Mouse (Mus musculus) left cerebral cortex, adult 6 months (tissue): ENCODE results near the gene Sox12. TPM values are rescaled to one million over a fixed set of nuclear protein-coding genes. Genes with fewer than 3 reads are reported as not detected.

Source experiments
- long read RNA-seq, 2 experiments: library from polyadenylated mRNA; unstranded; transcript quantifications; one replicate each; pipeline ENCODE4 v2.0.0; 2019 to 2020
- polyA plus RNA-seq: library from polyadenylated mRNA; unstranded; fragments of <200 nt; fragmentation: Nextera tagmentation; gene quantifications from 2 replicates; pipeline ENCODE4 v1.2.3, GENCODE M21; 2021

The Sox12 gene
- polyA plus RNA-seq, result 1.3 and 1.6 TPM in 2 replicates
- long read RNA-seq, experiment 1, full-length matches to known transcripts, result 14 of 14 reads
- long read RNA-seq, experiment 1, partial matches to known transcripts, result 0 of 14 reads
- long read RNA-seq, experiment 1, other reads (novel, unspliced or antisense), result 0 of 14 reads
- long read RNA-seq, experiment 2, full-length matches to known transcripts, result 5 of 5 reads
- long read RNA-seq, experiment 2, partial matches to known transcripts, result 0 of 5 reads
- long read RNA-seq, experiment 2, other reads (novel, unspliced or antisense), result 0 of 5 reads

DNA sequence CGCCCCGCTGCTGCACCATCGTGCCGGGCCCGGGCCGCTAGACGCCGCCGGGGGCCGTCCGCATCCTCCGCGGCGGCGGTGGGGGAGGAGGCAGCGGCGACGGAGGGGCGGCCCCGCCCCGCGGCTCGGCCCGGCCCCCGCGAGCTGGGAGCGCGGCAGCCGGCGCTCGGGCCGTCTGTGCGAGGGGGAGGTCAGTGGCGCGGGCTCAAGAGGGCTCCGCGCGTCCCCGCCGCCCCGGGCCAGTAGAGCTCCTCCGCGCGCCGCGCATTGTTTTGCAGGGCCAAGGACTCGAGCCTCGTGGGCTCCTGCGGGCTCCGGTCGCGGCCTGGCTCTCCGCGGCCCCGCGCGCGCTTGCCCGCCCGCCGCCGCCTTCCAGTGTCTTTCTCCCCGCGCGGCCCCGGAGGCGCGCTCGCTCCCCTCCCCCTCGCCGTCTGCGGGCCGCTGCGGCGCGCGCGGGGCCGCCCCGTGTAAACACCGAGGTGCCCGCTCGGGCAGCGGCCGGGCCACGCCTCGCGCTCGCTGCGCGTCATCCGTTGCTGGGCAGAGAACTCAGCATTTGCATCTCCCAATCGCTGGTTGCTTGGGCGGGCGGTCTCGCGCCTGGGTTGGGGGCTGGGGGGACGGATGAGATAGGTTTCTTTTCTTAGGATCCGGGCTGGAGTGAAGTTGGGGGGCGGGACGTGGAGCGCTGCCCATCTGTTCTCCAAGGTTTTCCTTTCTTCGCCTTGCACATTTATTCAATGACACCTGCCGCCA is at the start of gene Sox12:
Gene Sox12, minus strand, starts transcription at position 384 of the 756 bp plus-strand sequence.

DNA sequence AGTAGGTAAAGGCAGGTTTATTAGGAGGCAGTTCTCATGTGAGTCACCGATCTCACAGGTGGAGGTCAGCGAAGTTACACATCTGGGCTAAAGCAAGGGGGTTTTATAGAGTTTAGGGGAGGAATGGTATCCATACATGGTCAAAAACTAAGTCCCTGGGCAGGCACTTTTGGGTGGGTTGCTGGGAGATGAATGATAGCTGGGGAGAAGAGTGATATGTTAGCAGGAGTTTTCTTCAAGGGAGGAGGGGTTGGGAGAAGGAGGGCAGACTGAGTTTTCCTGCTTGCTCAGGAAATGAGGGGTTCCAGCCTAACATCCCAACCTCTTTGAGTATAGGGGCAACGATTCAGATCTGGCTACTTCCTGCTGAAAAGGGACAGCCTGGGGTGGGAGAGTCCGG is 17.4 kb upstream of the Sox12 start, which contains the start of gene 6820408C15Rik:
Gene 6820408C15Rik, plus strand, starts transcription at position 301 of the 400 bp plus-strand sequence.

DNA sequence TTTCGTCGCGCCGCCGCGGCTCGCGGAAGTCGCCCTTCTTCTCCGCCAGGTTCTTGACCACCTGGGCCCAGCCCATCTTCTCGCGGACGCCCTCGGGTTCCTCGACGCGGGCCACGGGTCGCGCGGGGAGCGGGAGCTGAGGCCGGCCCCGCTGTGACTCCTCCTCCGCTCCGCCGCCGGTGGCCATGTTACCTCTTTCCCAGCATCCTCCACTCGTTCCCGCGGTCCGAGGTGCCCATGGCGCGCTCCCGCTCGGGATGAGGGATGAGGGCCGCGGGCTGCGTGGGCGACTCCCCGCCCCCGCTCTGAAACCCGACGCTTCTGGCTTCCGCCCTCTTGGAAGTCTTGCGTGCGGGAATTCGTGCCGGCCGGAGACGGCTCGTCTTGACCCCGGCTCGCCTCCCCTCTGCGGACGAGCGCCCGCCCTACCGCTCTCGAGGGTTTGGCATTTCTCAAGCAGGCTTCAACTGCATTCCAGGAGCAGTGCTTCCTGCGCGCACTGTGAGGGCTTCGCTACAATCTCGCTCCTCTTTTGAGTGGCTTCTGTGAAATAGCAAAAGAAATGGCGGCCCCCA is 16.8 kb upstream of the Sox12 start, which contains the start of gene Zcchc3:
Gene Zcchc3, minus strand, starts transcription at position 437 of the 575 bp plus-strand sequence.

DNA sequence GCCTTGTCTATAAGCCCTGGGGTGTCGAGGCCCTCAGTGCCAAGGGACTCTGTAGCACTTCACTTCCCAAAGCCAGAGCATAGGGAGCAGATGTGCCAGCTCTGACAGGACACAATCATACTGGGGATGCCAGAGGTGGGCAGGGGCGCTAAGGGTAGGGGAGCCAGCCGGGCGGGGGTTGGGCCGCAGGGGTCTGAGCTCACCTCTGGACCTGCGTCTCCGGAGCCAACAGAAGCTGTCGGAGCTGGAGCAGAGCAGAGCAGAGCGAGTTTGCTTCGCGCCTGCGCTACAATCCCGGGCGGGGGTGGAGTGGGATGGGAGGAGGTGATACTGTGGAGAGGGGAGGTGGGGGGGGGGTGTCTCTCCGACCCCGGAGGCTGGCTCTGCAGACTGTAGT is 21.5 kb downstream of the Sox12 start, which contains the start of gene Nrsn2:
Gene Nrsn2, minus strand, starts transcription at position 294 of the 397 bp plus-strand sequence.

Other genes starting within 250 kb of the Sox12 start
- 169 and 236 TPM in 2 replicates for gene Csnk2a1, start 171.2 kb downstream of the Sox12 start, polyA plus RNA-seq
- 11.6 and 23.2 TPM in 2 replicates for gene Tbc1d20, start 104.2 kb downstream of the Sox12 start, polyA plus RNA-seq
- gene Rbck1, start 65.4 kb downstream of the Sox12 start, polyA plus RNA-seq, result 94.8 and 96.8 TPM in 2 replicates
- gene Trib3, start 54.0 kb downstream of the Sox12 start, polyA plus RNA-seq, result 0.64 and 0.85 TPM in 2 replicates
- gene Nrsn2, start 21.4 kb downstream of the Sox12 start, polyA plus RNA-seq, result 89.7 and 118 TPM in 2 replicates
- gene Zcchc3, start 17.0 kb upstream of the Sox12 start, polyA plus RNA-seq, result 5.9 and 6.1 TPM in 2 replicates
- gene 6820408C15Rik, start 17.5 kb upstream of the Sox12 start, polyA plus RNA-seq, result 1.4 and 2.0 TPM in 2 replicates
- not detected in 2 replicates for gene Defb23, start 66.6 kb upstream of the Sox12 start, polyA plus RNA-seq
- gene Defb20, start 79.0 kb upstream of the Sox12 start, polyA plus RNA-seq, result not detected in 2 replicates
- not detected in 2 replicates for gene Defb22, start 92.1 kb upstream of the Sox12 start, polyA plus RNA-seq
- gene Defb26, start 113.6 kb upstream of the Sox12 start, polyA plus RNA-seq, result not detected in 2 replicates
- not detected in 2 replicates for gene Defb28, start 120.2 kb upstream of the Sox12 start, polyA plus RNA-seq
- gene Defb29, start 142.0 kb upstream of the Sox12 start, polyA plus RNA-seq, result not detected in 2 replicates
- not detected in 2 replicates for gene Gm17416, start 171.3 kb upstream of the Sox12 start, polyA plus RNA-seq
- not detected in 2 replicates for gene Defb21, start 174.7 kb upstream of the Sox12 start, polyA plus RNA-seq
- gene Defb19, start 182.2 kb upstream of the Sox12 start, polyA plus RNA-seq, result not detected in 2 replicates
- not detected in 2 replicates for gene Defb45, start 201.3 kb upstream of the Sox12 start, polyA plus RNA-seq
- gene Defb36, start 206.3 kb upstream of the Sox12 start, polyA plus RNA-seq, result not detected in 2 replicates
- not detected in 2 replicates for gene Defb25, start 225.0 kb upstream of the Sox12 start, polyA plus RNA-seq
- 0.38 and 0.47 TPM in 2 replicates for gene Rem1, start 228.9 kb upstream of the Sox12 start, polyA plus RNA-seq